Mouse (Mus musculus): Measurements from ENCODE around the gene Odf3b.

Odf3b gene

GRCm38 (mm10) chr15:89378831-89379401, at the start of gene Odf3b:
Odf3b (minus strand) TSS chr15:89379282.
- DNase-seq (ENCODE audit: extremely low spot score, low read depth, low spot score) = no peak

GRCm38 (mm10) chr15:89428136-89428790, 49.2 kb upstream of the Odf3b start:
- no peak for DNase-seq (ENCODE audit: extremely low spot score, low read depth, low spot score)

GRCm38 (mm10) chr15:89426716-89427115, 47.6 kb upstream of the Odf3b start:
- DNase-seq (ENCODE audit: extremely low spot score, low read depth, low spot score) = no peak

- DNase-seq (ENCODE audit: extremely low spot score, low read depth, low spot score) = no peak
Observed at GRCm38 (mm10) chr15:89425711-89426121, 46.6 kb upstream of the Odf3b start, which contains the start of gene Cpt1b. Cpt1b (minus strand) TSS chr15:89425863.

- DNase-seq (ENCODE audit: extremely low spot score, low read depth, low spot score) = no peak
Observed at GRCm38 (mm10) chr15:89424621-89425020, 45.5 kb upstream of the Odf3b start.

GRCm38 (mm10) chr15:89421938-89422337, 42.9 kb upstream of the Odf3b start:
- DNase-seq (ENCODE audit: extremely low spot score, low read depth, low spot score) = no peak

GRCm38 (mm10) chr15:89415282-89415681, 36.2 kb upstream of the Odf3b start:
- DNase-seq (ENCODE audit: extremely low spot score, low read depth, low spot score) = no peak

GRCm38 (mm10) chr15:89410118-89410517, 31.0 kb upstream of the Odf3b start, which contains the start of gene Syce3:
Syce3 (minus strand) TSS chr15:89410503.
- no peak for DNase-seq (ENCODE audit: extremely low spot score, low read depth, low spot score)

GRCm38 (mm10) chr15:89406691-89407090, 27.6 kb upstream of the Odf3b start:
- DNase-seq (ENCODE audit: extremely low spot score, low read depth, low spot score) = no peak

- no peak for DNase-seq (ENCODE audit: extremely low spot score, low read depth, low spot score)
Observed at GRCm38 (mm10) chr15:89404831-89405623, 25.9 kb upstream of the Odf3b start.

- no peak for DNase-seq (ENCODE audit: extremely low spot score, low read depth, low spot score)
Observed at GRCm38 (mm10) chr15:89402471-89402870, 23.4 kb upstream of the Odf3b start.

- no peak for DNase-seq (ENCODE audit: extremely low spot score, low read depth, low spot score)
Observed at GRCm38 (mm10) chr15:89399716-89400115, 20.6 kb upstream of the Odf3b start.

- no peak for DNase-seq (ENCODE audit: extremely low spot score, low read depth, low spot score)
Observed at GRCm38 (mm10) chr15:89398146-89398545, 19.1 kb upstream of the Odf3b start.

GRCm38 (mm10) chr15:89396883-89397282, 17.8 kb upstream of the Odf3b start:
- DNase-seq (ENCODE audit: extremely low spot score, low read depth, low spot score) = no peak

GRCm38 (mm10) chr15:89390081-89390480, 11.0 kb upstream of the Odf3b start:
- DNase-seq (ENCODE audit: extremely low spot score, low read depth, low spot score) = no peak

- no peak for DNase-seq (ENCODE audit: extremely low spot score, low read depth, low spot score)
Observed at GRCm38 (mm10) chr15:89387127-89387526, 8.0 kb upstream of the Odf3b start.

- DNase-seq (ENCODE audit: extremely low spot score, low read depth, low spot score) = no peak
Observed at GRCm38 (mm10) chr15:89384617-89385016, 5.5 kb upstream of the Odf3b start, which contains the start of gene Klhdc7b. Klhdc7b (plus strand) TSS chr15:89384917.

- no peak for DNase-seq (ENCODE audit: extremely low spot score, low read depth, low spot score)
Observed at GRCm38 (mm10) chr15:89379429-89379828, 347 bp upstream of the Odf3b start.

GRCm38 (mm10) chr15:89377938-89378828, 899 bp downstream of the Odf3b start:
- DNase-seq (ENCODE audit: extremely low spot score, low read depth, low spot score) = no peak

GRCm38 (mm10) chr15:89377362-89377761, 1.7 kb downstream of the Odf3b start:
- no peak for DNase-seq (ENCODE audit: extremely low spot score, low read depth, low spot score)

GRCm38 (mm10) chr15:89376957-89377356, 2.1 kb downstream of the Odf3b start, which contains the start of gene Tymp:
Tymp (minus strand) TSS chr15:89377039.
- no peak for DNase-seq (ENCODE audit: extremely low spot score, low read depth, low spot score)

Data from hindlimb bud, embryonic 11.5 days (tissue).